Mouse (Mus musculus): ENCODE results near the gene Syt14.

Gene Syt14

GRCm38 (mm10) chr1:192993491-192993890 is 42.1 kb downstream of the Syt14 start:
- DNase-seq (ENCODE audit: low read depth, low spot score), result peak; percentile 4

- DNase-seq (ENCODE audit: low read depth, low spot score), result no peak
These were observed 48.4 kb downstream of the Syt14 start for GRCm38 (mm10) chr1:192987203-192987602.

DNA sequence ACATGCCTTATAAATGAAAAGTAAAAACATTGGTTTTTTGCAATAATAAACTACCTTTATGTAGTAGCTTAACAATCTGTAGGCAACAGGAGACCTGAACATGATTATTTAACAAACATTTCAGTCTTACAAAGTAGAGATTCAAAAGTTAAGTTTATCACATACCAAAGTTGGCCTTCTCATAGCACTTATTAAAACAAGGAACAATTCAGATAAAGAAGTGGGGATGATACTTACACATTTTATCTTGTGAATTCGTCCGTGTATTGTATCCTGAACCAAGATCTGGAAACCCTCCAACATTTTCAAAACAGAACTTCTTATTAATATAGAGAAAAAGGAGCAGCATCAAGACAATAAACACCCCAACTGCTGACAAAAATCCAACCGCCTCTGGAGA is 49.1 kb downstream of the Syt14 start:
- no peak for DNase-seq (ENCODE audit: low read depth, low spot score)

GRCm38 (mm10) chr1:192984333-192984732 is 51.2 kb downstream of the Syt14 start:
- DNase-seq (ENCODE audit: low read depth, low spot score), result peak; percentile 6

DNA sequence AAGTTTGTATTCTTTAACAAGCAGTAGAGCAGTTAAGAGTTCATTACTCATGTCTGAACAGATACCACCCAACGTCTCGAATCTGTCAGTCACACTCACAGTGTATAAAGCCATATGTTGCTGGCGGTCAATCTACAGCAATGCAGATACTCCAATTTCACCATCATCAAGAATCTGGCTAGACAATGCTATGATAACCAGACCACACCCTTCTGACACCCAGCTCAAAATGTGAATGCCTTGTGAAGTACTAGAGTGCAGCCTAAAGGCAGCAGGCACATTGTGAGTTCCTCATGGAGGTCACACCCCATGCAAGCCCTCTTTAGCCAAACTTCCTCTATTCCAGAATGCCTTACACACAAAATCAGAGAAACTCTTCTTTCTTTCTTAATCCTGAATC is 53.9 kb downstream of the Syt14 start:
- peak; percentile 14 for DNase-seq (ENCODE audit: low read depth, low spot score)

GRCm38 (mm10) chr1:192981120-192981519 is 54.5 kb downstream of the Syt14 start:
- DNase-seq (ENCODE audit: low read depth, low spot score), result no peak

DNA sequence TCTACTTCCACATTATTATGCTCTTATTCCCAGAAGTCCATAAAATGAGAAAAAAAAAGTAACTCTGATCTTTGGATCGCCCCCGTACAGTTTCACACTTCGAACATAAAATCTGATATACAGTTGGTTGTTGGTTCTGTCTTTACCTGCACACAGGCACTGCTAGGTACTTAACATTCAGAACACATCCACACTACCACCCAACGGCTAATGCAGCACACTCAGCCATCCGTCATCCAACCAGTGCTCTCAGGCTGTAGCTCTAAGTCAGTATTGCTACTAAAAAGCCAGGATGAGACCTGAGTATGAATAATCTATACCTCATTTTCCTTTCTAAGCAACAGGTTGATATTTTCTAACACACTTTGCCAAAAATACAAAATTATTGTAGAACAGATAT is 73.3 kb downstream of the Syt14 start:
- no peak for DNase-seq (ENCODE audit: low read depth, low spot score)

- DNase-seq (ENCODE audit: low read depth, low spot score), result no peak
These were observed 87.8 kb downstream of the Syt14 start for GRCm38 (mm10) chr1:192947839-192948173.

DNA sequence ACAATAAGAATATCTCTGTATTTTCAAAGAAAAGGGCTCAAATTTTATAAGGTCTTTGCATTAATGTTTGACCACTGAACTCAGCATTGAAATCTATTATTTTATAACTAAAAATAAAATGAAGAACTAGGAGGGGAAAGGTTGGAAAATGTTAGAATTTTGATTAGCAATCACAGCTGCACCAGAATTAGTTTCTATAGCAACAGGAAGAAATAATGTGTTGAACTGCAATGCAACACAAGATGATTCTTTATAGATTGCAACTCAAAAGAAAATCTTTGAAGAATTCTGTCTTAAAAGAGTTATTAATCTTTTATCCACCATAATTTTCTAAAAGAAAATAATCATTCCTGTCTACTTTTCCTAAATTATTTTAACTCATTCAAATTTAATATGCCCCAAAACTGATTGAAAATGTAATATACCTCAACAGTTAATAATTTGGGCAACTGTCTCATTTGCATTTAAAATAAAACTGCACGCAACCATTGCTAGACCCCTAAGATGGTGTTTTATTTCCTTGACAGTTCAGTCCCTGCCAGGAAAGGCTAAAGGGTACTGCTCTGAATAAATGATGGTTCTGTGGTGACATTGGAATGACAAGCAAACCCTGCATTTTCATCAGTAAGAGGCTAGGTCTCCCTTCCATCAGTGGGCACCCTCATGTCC is 88.3 kb downstream of the Syt14 start:
- no peak for DNase-seq (ENCODE audit: low read depth, low spot score)

DNA sequence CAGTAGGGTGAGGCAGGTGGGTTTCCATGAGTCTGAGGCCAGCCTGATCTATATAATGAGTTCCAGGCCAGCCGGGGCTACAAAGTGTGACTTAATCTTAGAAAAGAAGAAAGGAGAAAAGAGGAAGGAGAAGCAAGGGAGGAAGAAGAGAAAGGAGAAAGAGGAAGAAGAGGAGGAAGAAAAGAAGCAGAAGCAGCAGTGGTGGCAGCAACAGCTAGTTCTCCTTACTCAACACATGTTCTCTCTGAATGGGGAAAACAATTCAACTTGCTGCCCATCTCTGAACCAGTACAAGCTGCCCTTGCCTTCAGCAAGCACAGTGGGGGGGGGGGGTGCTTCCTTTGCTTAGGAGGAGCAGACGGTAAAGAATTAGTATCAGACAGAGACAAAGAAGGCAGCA is 96.5 kb downstream of the Syt14 start:
- DNase-seq (ENCODE audit: low read depth, low spot score), result no peak

- DNase-seq (ENCODE audit: low read depth, low spot score), result no peak
These were observed 97.6 kb downstream of the Syt14 start for GRCm38 (mm10) chr1:192937956-192938355.

- no peak for DNase-seq (ENCODE audit: low read depth, low spot score)
These were observed 103.8 kb downstream of the Syt14 start for GRCm38 (mm10) chr1:192931797-192932196.

DNA sequence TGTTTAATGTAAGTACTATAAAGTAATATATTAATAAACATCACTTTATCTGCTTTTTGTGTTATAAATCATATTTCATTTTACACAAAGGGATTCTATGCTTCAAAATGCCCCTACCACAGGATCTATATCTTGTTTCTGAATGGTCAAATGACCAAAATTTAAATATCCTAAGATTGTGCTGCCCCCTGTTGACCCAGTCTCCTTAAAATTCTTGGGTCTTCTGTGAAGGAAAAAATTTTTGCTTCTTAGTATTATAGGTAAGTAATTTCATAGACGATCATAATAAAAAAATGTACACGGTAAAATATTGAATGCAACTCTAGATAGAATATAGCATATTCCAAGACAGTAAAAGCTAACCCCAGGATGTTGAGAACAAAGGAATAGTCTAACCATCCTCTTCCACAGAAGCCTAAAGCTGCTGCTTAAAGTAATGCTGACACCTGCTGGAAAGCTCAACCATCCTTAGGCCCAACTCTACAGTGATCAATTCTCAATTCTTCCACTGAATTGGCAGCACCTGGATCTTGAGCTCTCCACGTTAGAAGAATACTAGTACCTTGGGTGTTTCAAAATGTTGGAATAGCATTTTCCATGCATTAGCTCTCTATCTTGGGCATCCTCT is 123.4 kb downstream of the Syt14 start:
- no peak for DNase-seq (ENCODE audit: low read depth, low spot score)

DNA sequence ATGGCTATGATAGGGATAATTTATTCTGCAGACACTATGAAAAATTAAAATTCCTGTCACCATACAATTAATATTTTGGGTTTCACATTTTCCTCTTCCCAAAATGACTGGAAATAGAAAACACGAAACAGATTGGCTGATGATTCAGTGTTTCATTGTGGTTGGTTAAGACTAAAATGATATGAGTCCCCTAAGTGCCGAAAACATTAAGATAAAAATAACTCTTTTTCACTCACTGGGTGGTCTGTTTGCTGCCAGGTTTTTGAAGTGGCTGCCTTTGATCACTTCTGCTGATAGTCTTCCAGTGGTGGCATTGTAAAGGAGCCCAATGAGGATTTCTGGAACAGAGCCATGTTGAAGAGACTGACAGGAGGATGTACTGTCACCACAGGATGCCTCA is 134.1 kb downstream of the Syt14 start:
- DNase-seq (ENCODE audit: low read depth, low spot score), result no peak

GRCm38 (mm10) chr1:192900913-192901312 is 134.7 kb downstream of the Syt14 start:
- DNase-seq (ENCODE audit: low read depth, low spot score), result no peak

DNA sequence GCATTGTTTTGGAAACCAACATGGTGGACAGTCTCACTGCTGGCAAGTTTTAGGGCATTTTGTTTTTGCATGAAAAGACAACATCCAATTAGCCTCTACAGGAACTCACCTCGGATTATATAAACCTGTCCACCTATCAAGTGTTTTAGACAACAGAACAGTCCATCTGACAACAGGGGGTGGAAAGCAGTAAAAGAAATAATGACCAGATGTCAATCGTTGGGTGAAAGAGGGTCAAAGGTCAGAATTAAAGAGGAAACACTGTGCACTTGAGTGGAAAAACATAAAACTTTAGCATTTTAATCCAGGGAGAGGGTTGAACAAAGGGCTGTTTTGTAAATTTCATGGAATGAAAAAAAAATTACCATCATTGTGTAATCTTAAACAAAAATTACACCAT is 136.8 kb downstream of the Syt14 start:
- DNase-seq (ENCODE audit: low read depth, low spot score), result no peak

DNA sequence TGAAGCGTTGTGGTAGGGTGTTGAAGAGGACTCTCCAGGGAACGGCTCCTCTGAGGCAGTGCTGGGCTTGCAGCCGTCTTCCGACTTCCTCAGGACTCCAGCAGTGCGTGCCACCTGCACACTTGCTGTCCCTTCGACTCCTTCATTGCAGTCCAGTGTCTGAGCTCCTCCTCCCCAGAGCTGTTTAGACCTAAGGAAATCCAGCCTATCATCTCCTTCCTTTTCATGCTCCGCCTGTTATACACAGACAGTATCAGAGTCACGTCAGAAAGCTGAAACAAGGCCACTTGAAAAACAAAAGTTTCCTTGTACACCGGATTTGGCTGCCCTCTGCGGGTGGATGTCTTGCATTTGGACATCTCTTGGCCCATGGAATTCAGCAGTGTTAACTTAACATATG is 138.4 kb downstream of the Syt14 start:
- DNase-seq (ENCODE audit: low read depth, low spot score), result peak; percentile 7

GRCm38 (mm10) chr1:192896076-192896475 is 139.5 kb downstream of the Syt14 start:
- no peak for DNase-seq (ENCODE audit: low read depth, low spot score)

GRCm38 (mm10) chr1:192890716-192891115 is 144.9 kb downstream of the Syt14 start:
- DNase-seq (ENCODE audit: low read depth, low spot score), result no peak

DNA sequence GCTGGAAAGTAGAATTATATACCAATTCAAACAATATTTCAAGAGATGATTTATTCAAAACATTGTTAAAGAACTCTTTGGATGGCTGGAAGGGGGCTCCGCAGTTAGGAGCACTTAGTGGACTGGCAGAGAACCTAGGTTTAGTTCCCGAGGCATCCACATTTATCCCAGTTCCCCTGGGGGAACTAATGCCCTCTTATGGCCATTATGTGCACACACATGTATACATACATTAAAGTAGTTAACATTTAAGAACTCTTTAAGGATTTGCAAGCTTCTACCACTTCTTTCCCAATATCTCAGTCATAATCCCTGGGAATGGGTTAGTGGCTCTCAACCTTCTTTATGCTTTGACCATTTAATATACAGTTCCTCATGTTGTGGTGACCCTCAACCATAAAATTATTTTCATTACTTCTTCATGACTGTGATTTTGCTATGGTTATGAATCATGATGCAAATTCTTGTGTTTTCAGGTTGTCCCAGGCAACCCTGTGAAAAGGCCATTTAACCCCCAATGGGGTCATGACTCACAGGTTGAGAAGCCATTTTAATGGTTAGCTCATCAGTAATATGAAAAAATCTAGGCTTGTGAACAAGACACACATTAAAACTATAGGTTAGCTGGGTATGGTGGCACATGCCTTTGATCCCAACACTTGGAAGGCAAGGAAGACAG is 152.8 kb downstream of the Syt14 start:
- peak; percentile 9 for DNase-seq (ENCODE audit: low read depth, low spot score)

- DNase-seq (ENCODE audit: low read depth, low spot score), result peak; percentile 51
These were observed 155.4 kb downstream of the Syt14 start for GRCm38 (mm10) chr1:192880130-192880529.

DNA sequence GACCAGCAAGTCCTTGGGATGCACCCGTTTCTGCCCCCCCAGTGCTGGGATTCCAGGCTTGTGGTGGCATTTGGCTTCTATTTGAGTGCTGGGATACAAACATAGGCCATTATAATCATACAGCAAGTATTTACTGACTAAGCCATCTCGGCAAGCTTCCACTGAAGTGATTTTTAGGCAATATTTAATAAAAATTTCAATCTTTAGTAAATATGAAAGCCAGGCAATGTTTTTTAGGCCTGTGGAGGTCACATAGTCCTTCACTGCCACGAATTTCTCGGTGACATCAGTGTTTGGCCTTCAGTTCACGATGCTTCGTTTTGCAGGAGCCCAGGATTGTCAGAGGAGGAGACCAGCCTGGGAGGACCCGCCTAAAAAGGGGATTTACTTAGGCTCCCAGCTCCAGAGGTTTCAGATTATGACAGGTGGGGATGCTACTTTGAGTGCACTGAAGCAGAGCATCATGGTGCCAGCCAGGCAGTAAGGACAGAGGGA is 156.4 kb downstream of the Syt14 start:
- no peak for DNase-seq (ENCODE audit: low read depth, low spot score)

DNA sequence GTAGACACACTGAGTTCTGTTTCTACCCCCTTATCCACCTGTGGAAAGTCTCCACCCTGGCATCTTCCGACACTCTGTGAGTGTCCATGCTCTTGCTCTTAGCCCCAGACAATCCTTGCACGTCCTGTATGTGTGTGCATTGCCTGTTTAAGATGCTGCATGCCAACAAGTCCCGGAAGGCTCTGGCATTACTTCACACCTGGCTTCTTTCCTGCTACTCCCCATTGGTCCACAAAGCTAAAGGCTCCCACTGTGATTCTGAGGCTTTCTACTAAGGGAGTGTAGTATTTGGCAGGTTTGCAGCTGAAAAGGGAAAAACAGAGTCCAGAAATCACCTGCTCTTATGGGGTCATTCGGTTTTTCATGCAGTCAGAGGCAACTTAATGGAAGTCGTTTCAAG is 162.7 kb downstream of the Syt14 start:
- DNase-seq (ENCODE audit: low read depth, low spot score), result no peak
